Mouse (Mus musculus): Measurements from ENCODE around the gene Usp24. TPM values are rescaled to one million over a fixed set of nuclear protein-coding genes. Genes with fewer than 3 reads are reported as not detected.

Gene Usp24
- polyA plus RNA-seq, 1 experiment: 64.0 TPM

- H3K4me3 ChIP-seq (ENCODE audit: low read depth, low read length): no peak overlapping the region
- no peak overlapping the region for H3K9ac ChIP-seq (ENCODE audit: low read depth, poor library complexity, severe bottlenecking)
- H3K9me3 ChIP-seq (replicated peaks; ENCODE audit: control insufficient read depth, insufficient read depth, low read length, poor library complexity, severe bottlenecking): no peaks in the 10 kb centered on the region
- H3K4me1 ChIP-seq (ENCODE audit: control insufficient read depth, insufficient read depth, low read length): no peaks in the 10 kb centered on the region
- no peaks in the 10 kb centered on the region; the same call in 1 of the 2 replicates for H3K27me3 ChIP-seq (ENCODE audit: control insufficient read depth, insufficient read depth, low read length, poor library complexity, severe bottlenecking)
- TF ChIP-seq POLR2A (IDR thresholded peaks at IDR 0.05; ENCODE audit: insufficient read depth, low read length) (no peak), EP300 (IDR thresholded peaks at IDR 0.05; ENCODE audit: insufficient read depth, low read depth, low read length) (no peak), CTCF (IDR thresholded peaks at IDR 0.05; ENCODE audit: low read depth, low read length) (no peak)
- no peak overlapping the region for H3K27ac ChIP-seq (ENCODE audit: insufficient read depth, low read length)
- no peaks in the 10 kb centered on the region for H3K36me3 ChIP-seq (ENCODE audit: control insufficient read depth, insufficient read depth, low read length, poor library complexity, severe bottlenecking)
Measured at GRCm38 (mm10) chr4:106462524-106462923, 146.5 kb downstream of the Usp24 start.

- Histone ChIP-seq H3K9me3 (replicated peaks; ENCODE audit: control insufficient read depth, insufficient read depth, low read length, poor library complexity, severe bottlenecking) (no peaks in the 10 kb centered on the region), H3K4me1 (ENCODE audit: control insufficient read depth, insufficient read depth, low read length) (no peaks in the 10 kb centered on the region), H3K36me3 (ENCODE audit: control insufficient read depth, insufficient read depth, low read length, poor library complexity, severe bottlenecking) (no peaks in the 10 kb centered on the region), H3K4me3 (ENCODE audit: low read depth, low read length) (peak overlapping the region; percentile 48), H3K9ac (ENCODE audit: low read depth, poor library complexity, severe bottlenecking) (peak overlapping the region; percentile 15; the same call in 1 of the 2 replicates), H3K27ac (ENCODE audit: insufficient read depth, low read length) (no peak overlapping the region), H3K27me3 (ENCODE audit: control insufficient read depth, insufficient read depth, low read length, poor library complexity, severe bottlenecking) (no peaks in the 10 kb centered on the region; the same call in 1 of the 2 replicates)
- no peak for TF ChIP-seq POLR2A (IDR thresholded peaks at IDR 0.05; ENCODE audit: insufficient read depth, low read length)
Measured at GRCm38 (mm10) chr4:106463174-106463801, 147.3 kb downstream of the Usp24 start.

- Histone ChIP-seq H3K4me3 (ENCODE audit: low read depth, low read length) (no peak overlapping the region), H3K9me3 (replicated peaks; ENCODE audit: control insufficient read depth, insufficient read depth, low read length, poor library complexity, severe bottlenecking) (no peaks in the 10 kb centered on the region), H3K27ac (ENCODE audit: insufficient read depth, low read length) (no peak overlapping the region), H3K4me1 (ENCODE audit: control insufficient read depth, insufficient read depth, low read length) (no peaks in the 10 kb centered on the region), H3K27me3 (ENCODE audit: control insufficient read depth, insufficient read depth, low read length, poor library complexity, severe bottlenecking) (no peaks in the 10 kb centered on the region; the same call in 1 of the 2 replicates), H3K9ac (ENCODE audit: low read depth, poor library complexity, severe bottlenecking) (no peak overlapping the region), H3K36me3 (ENCODE audit: control insufficient read depth, insufficient read depth, low read length, poor library complexity, severe bottlenecking) (no peaks in the 10 kb centered on the region)
- TF ChIP-seq EP300 (IDR thresholded peaks at IDR 0.05; ENCODE audit: insufficient read depth, low read depth, low read length): no peak
- TF ChIP-seq CTCF (IDR thresholded peaks at IDR 0.05; ENCODE audit: low read depth, low read length): no peak
- TF ChIP-seq POLR2A (IDR thresholded peaks at IDR 0.05; ENCODE audit: insufficient read depth, low read length): no peak
Measured at GRCm38 (mm10) chr4:106467420-106468110, 151.6 kb downstream of the Usp24 start.

- Histone ChIP-seq H3K27me3 (ENCODE audit: control insufficient read depth, insufficient read depth, low read length, poor library complexity, severe bottlenecking) (no peaks in the 10 kb centered on the region), H3K9me3 (replicated peaks; ENCODE audit: control insufficient read depth, insufficient read depth, low read length, poor library complexity, severe bottlenecking) (no peaks in the 10 kb centered on the region), H3K36me3 (ENCODE audit: control insufficient read depth, insufficient read depth, low read length, poor library complexity, severe bottlenecking) (no peaks in the 10 kb centered on the region), H3K27ac (ENCODE audit: insufficient read depth, low read length) (no peak overlapping the region), H3K9ac (ENCODE audit: low read depth, poor library complexity, severe bottlenecking) (no peak overlapping the region), H3K4me1 (ENCODE audit: control insufficient read depth, insufficient read depth, low read length) (no peaks in the 10 kb centered on the region), H3K4me3 (ENCODE audit: low read depth, low read length) (no peak overlapping the region)
- TF ChIP-seq EP300 (IDR thresholded peaks at IDR 0.05; ENCODE audit: insufficient read depth, low read depth, low read length) (no peak), POLR2A (IDR thresholded peaks at IDR 0.05; ENCODE audit: insufficient read depth, low read length) (no peak), CTCF (IDR thresholded peaks at IDR 0.05; ENCODE audit: low read depth, low read length) (no peak)
Measured at GRCm38 (mm10) chr4:106470921-106471320, 154.9 kb downstream of the Usp24 start.

GRCm38 (mm10) chr4:106472335-106472734 is 156.3 kb downstream of the Usp24 start:
- H3K27ac ChIP-seq (ENCODE audit: insufficient read depth, low read length): no peak overlapping the region

GRCm38 (mm10) chr4:106474241-106474640 is 158.2 kb downstream of the Usp24 start:
- Histone ChIP-seq H3K4me1 (ENCODE audit: control insufficient read depth, insufficient read depth, low read length) (no peaks in the 10 kb centered on the region), H3K9ac (ENCODE audit: low read depth, poor library complexity, severe bottlenecking) (no peak overlapping the region), H3K36me3 (ENCODE audit: control insufficient read depth, insufficient read depth, low read length, poor library complexity, severe bottlenecking) (no peaks in the 10 kb centered on the region), H3K27me3 (ENCODE audit: control insufficient read depth, insufficient read depth, low read length, poor library complexity, severe bottlenecking) (no peaks in the 10 kb centered on the region), H3K4me3 (ENCODE audit: low read depth, low read length) (no peak overlapping the region), H3K27ac (ENCODE audit: insufficient read depth, low read length) (no peak overlapping the region), H3K9me3 (replicated peaks; ENCODE audit: control insufficient read depth, insufficient read depth, low read length, poor library complexity, severe bottlenecking) (no peaks in the 10 kb centered on the region)
- TF ChIP-seq POLR2A (IDR thresholded peaks at IDR 0.05; ENCODE audit: insufficient read depth, low read length): no peak
- TF ChIP-seq EP300 (IDR thresholded peaks at IDR 0.05; ENCODE audit: insufficient read depth, low read depth, low read length): no peak
- peak; percentile 94 for TF ChIP-seq CTCF (IDR thresholded peaks at IDR 0.05; ENCODE audit: low read depth, low read length)

More at GRCm38 (mm10) chr4:106472335-106472734, 156.3 kb downstream of the Usp24 start:
- Histone ChIP-seq H3K9ac (ENCODE audit: low read depth, poor library complexity, severe bottlenecking) (no peak overlapping the region), H3K27me3 (ENCODE audit: control insufficient read depth, insufficient read depth, low read length, poor library complexity, severe bottlenecking) (no peaks in the 10 kb centered on the region), H3K36me3 (ENCODE audit: control insufficient read depth, insufficient read depth, low read length, poor library complexity, severe bottlenecking) (no peaks in the 10 kb centered on the region), H3K9me3 (replicated peaks; ENCODE audit: control insufficient read depth, insufficient read depth, low read length, poor library complexity, severe bottlenecking) (no peaks in the 10 kb centered on the region), H3K4me1 (ENCODE audit: control insufficient read depth, insufficient read depth, low read length) (no peaks in the 10 kb centered on the region), H3K4me3 (ENCODE audit: low read depth, low read length) (no peak overlapping the region)
- TF ChIP-seq POLR2A (IDR thresholded peaks at IDR 0.05; ENCODE audit: insufficient read depth, low read length) (no peak), CTCF (IDR thresholded peaks at IDR 0.05; ENCODE audit: low read depth, low read length) (peak; percentile 64)
